Mouse (Mus musculus) lung, embryonic 14.5 days (tissue): ENCODE measurements around the gene Spag9. TPM values are rescaled to one million over a fixed set of nuclear protein-coding genes. Genes with fewer than 3 reads are reported as not detected.

Experiments used
- ATAC-seq: fragments of 200-750 bp; cut with Nextera tagmentation; 2 replicates; pipeline ENCODE4 v1.8.0; 2017; ENCODE audit warnings: mild to moderate bottlenecking, moderate TSS enrichment, moderate library complexity; ENCODE audit not compliant: insufficient read depth
- DNase-seq: peaks from one replicate; pipeline ENCODE4 v3.0.0-alpha.2; 2015
- H3K27ac ChIP-seq: fragments of 300-500 bp; sonication (generic); 2 replicates; pipeline ENCODE4 v1.5.1; 2014; ENCODE audit warnings: low read depth, mild to moderate bottlenecking, moderate library complexity
- H3K27me3 ChIP-seq: fragments of 300-500 bp; sonication (generic); 2 replicates; pipeline ENCODE4 v1.6.1; 2014; ENCODE audit warnings: low read length, control low read depth; ENCODE audit not compliant: insufficient read depth
- H3K36me3 ChIP-seq: fragments of 300-500 bp; sonication (generic); 2 replicates; pipeline ENCODE4 v1.6.1; 2014; ENCODE audit warnings: control low read depth; ENCODE audit not compliant: insufficient read depth
- H3K4me1 ChIP-seq: fragments of 300-500 bp; sonication (generic); 2 replicates; pipeline ENCODE4 v1.6.1; 2014; ENCODE audit warnings: antibody characterized with exemption, control low read depth; ENCODE audit not compliant: insufficient read depth
- H3K4me2 ChIP-seq: fragments of 300-500 bp; sonication (generic); 2 replicates; pipeline ENCODE4 v1.6.1; 2014; ENCODE audit warnings: mild to moderate bottlenecking
- H3K4me3 ChIP-seq: fragments of 300-500 bp; sonication (generic); 2 replicates; pipeline ENCODE4 v1.5.1; 2014; ENCODE audit warnings: low read depth, low read length
- H3K9ac ChIP-seq: fragments of 300-500 bp; sonication (generic); 2 replicates; pipeline ENCODE4 v1.6.1; 2014
- H3K9me3 ChIP-seq: fragments of 300-500 bp; sonication (generic); 2 replicates; pipeline ENCODE4 v1.6.1; 2016; ENCODE audit warnings: low read depth, low read length, control low read depth
- CTCF ChIP-seq: IDR thresholded peaks from 2 replicates; pipeline ENCODE4 v1.5.1; 2016; ENCODE audit warnings: antibody characterized with exemption, low read depth
- WGBS: fragments of 180-500 bp; shearing (Covaris S2); extraction: QIAGEN DNeasy Blood & Tissue Kit; methylation state at CpG from one replicate; pipeline ENCODE4 v1.1.7; 2014; 5-methylcytosine and 5-hydroxymethylcytosine counted together
- polyA plus RNA-seq: library from polyadenylated mRNA; unstranded; fragments of >200 nt; fragmentation: Nextera tagmentation; extraction: Ambion mirVana; gene quantifications from 2 replicates; pipeline ENCODE4 v1.2.1, GENCODE M21; 2014

Gene Spag9
- polyA plus RNA-seq, 1 experiment from 2014 or later, result 55.8 TPM

GRCm38 (mm10) chr11:94117836-94118235, 121.9 kb downstream of the Spag9 start:
- Histone ChIP-seq H3K27me3 (no peaks in the 10 kb centered on the region), H3K4me3 (no peak overlapping the region), H3K4me2 (no peak overlapping the region), H3K36me3 (peaks cover 30% of the 10 kb centered on the region), H3K9ac (no peak overlapping the region), H3K9me3 (no peaks in the 10 kb centered on the region), H3K27ac (no peak overlapping the region), H3K4me1 (no peaks in the 10 kb centered on the region)
- DNase-seq (no peak), ATAC-seq (no peak)
- WGBS, result 90% methylated on average over 6 of the region's 6 CpGs
- TF ChIP-seq CTCF, result no peak

DNA sequence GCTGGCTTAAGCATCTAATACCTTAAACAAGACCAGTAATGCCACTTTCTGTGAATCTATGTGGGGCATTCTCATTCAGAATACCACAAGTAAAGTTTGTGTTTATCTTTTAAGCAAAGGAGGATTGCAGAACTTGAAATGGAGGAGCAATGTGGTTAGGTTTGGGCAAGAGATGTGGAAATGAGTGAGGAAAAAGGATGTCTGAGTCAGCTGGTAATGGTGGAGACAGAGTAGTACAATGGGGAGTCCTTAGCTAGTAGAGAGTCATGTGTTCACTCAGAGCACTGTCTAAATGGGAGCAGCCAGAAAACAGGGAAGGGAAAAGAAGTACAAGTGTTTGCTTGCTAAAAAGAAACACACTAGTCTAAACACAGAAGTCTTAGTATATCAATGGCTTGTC, 122.7 kb downstream of the Spag9 start:
- ATAC-seq (no peak), DNase-seq (no peak)
- H3K9ac ChIP-seq, result no peak overlapping the region
- no peaks in the 10 kb centered on the region for H3K9me3 ChIP-seq
- H3K4me2 ChIP-seq, result no peak overlapping the region
- no peak overlapping the region for H3K4me3 ChIP-seq
- H3K36me3 ChIP-seq, result peaks cover 29% of the 10 kb centered on the region
- no peaks in the 10 kb centered on the region for H3K4me1 ChIP-seq
- H3K27ac ChIP-seq, result no peak overlapping the region
- no peaks in the 10 kb centered on the region for H3K27me3 ChIP-seq
- no peak for TF ChIP-seq CTCF

DNA sequence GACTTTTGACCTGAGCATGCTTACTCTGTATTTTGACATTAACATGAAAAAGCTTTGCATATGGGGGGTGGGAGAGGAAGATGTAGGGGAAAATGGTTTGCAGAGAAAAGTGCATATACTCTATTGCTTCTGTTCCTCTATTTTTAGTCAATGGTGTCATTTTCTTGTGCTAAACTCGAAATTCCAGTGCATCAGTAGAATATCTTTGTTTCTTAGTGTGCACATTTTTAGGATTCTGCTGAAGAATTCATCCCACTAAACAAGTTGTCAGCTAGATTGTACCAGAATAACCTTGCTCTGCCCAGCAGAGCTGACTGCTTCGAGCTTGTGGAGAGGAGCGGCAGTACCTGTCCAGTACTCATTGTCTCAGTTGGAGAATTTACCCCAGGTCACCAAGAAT, 124.8 kb downstream of the Spag9 start:
- 83% methylated on average over 3 of the region's 3 CpGs for WGBS
- Histone ChIP-seq H3K27ac (no peak overlapping the region), H3K36me3 (peaks cover 30% of the 10 kb centered on the region), H3K9me3 (no peaks in the 10 kb centered on the region), H3K27me3 (no peaks in the 10 kb centered on the region), H3K4me1 (no peaks in the 10 kb centered on the region), H3K4me3 (no peak overlapping the region), H3K4me2 (no peak overlapping the region), H3K9ac (no peak overlapping the region)
- DNase-seq (no peak), ATAC-seq (no peak)
- no peak for TF ChIP-seq CTCF

- 85% methylated on average over 10 of the region's 10 CpGs for WGBS
Observed at GRCm38 (mm10) chr11:94121501-94121900, 125.6 kb downstream of the Spag9 start.

DNA sequence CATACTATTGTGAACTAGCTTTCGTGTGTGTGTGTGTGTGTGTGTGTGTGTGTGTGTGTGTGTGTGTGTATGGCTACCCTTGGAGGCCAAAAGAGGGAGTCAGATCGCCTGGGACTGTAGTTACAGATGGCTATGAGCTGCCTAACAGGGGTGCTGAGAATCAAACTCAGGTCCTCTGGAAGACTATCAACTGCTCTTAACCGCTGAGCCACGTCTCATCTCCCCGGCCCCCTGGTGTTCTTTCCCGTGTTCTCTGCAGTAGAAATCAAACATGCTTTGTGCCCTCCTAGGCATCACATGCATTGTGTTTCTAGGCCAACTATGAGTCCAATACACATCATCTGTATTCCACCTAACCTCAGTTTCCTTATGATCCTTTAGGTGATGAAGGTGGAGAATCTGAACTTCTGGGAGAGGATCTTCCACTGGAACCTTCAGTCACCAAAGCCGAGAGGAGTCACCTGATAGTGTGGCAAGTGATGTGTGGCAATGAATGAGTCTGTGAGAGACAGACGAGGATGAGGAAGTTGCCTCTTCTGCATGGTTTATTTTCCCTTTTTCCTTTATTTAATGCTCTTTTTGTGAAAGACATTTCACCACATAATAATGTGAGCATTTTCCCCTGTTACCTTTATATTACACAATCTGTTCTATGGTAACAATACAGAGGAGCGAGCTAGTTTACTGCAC, 126.6 kb downstream of the Spag9 start:
- H3K36me3 ChIP-seq, result peaks cover 24% of the 10 kb centered on the region

More at GRCm38 (mm10) chr11:94121501-94121900, 125.6 kb downstream of the Spag9 start:
- Histone ChIP-seq H3K4me2 (no peak overlapping the region), H3K9me3 (no peaks in the 10 kb centered on the region), H3K9ac (no peak overlapping the region), H3K36me3 (peaks cover 28% of the 10 kb centered on the region), H3K27me3 (no peaks in the 10 kb centered on the region), H3K27ac (no peak overlapping the region), H3K4me3 (no peak overlapping the region), H3K4me1 (no peaks in the 10 kb centered on the region)
- ATAC-seq (no peak), DNase-seq (no peak)
- no peak for TF ChIP-seq CTCF

GRCm38 (mm10) chr11:94126701-94127100, 130.8 kb downstream of the Spag9 start:
- no peak for TF ChIP-seq CTCF
- no peak for DNase-seq
- H3K27me3 ChIP-seq, result no peaks in the 10 kb centered on the region
- H3K9ac ChIP-seq, result no peak overlapping the region
- 90% methylated on average over 9 of the region's 9 CpGs for WGBS
- H3K4me3 ChIP-seq, result no peak overlapping the region
- no peak overlapping the region for H3K27ac ChIP-seq
- H3K4me1 ChIP-seq, result no peaks in the 10 kb centered on the region
- peaks cover 24% of the 10 kb centered on the region for H3K36me3 ChIP-seq
- no peaks in the 10 kb centered on the region for H3K9me3 ChIP-seq
- no peak overlapping the region for H3K4me2 ChIP-seq
- no peak for ATAC-seq

More for the DNA sequence above, 126.6 kb downstream of the Spag9 start:
- no peak overlapping the region for H3K4me2 ChIP-seq
- 86% methylated on average over 9 of the region's 9 CpGs for WGBS
- no peak overlapping the region for H3K4me3 ChIP-seq
- ATAC-seq (no peak), DNase-seq (no peak)
- TF ChIP-seq CTCF, result no peak
- no peaks in the 10 kb centered on the region for H3K27me3 ChIP-seq
- no peak overlapping the region for H3K9ac ChIP-seq
- no peaks in the 10 kb centered on the region for H3K4me1 ChIP-seq
- H3K9me3 ChIP-seq, result no peaks in the 10 kb centered on the region
- H3K27ac ChIP-seq, result no peak overlapping the region

DNA sequence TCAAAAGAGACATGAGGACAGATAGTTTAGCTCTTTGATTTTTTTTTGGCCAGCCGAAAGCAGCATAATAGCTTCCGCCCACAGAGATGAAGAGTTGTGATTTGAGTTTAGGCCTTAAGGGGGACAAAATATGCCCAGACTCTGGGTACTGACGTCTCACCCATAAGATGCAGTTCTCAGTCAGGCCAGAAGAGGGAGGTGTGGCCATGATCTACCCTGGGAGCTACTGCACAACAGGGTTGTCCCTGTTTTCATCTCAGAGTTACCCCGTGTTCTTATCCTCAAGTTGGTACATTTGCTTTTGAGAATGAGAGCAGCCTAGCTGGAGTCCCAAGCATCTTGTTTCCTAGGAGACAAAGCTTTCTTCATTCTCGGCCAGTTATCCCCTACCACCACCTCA, 132.1 kb downstream of the Spag9 start:
- 37% methylated on average over 5 of the region's 5 CpGs for WGBS
- Histone ChIP-seq H3K4me3 (no peak overlapping the region), H3K4me2 (no peak overlapping the region), H3K4me1 (no peaks in the 10 kb centered on the region), H3K27me3 (no peaks in the 10 kb centered on the region), H3K27ac (no peak overlapping the region), H3K9me3 (no peaks in the 10 kb centered on the region), H3K36me3 (peaks cover 18% of the 10 kb centered on the region; the same call in 1 of the 2 replicates), H3K9ac (no peak overlapping the region)
- peak; percentile 94 for TF ChIP-seq CTCF
- DNase-seq (peak; percentile 93), ATAC-seq (peak; percentile 56; the same call in 1 of the 2 replicates)
